Mouse (Mus musculus): ENCODE measurements around the gene Card19. TPM values are rescaled to one million over a fixed set of nuclear protein-coding genes. Genes with fewer than 3 reads are reported as not detected.

The Card19 gene
- polyA plus RNA-seq, 1 experiment from 2014 or later, result 32.3 TPM

DNA sequence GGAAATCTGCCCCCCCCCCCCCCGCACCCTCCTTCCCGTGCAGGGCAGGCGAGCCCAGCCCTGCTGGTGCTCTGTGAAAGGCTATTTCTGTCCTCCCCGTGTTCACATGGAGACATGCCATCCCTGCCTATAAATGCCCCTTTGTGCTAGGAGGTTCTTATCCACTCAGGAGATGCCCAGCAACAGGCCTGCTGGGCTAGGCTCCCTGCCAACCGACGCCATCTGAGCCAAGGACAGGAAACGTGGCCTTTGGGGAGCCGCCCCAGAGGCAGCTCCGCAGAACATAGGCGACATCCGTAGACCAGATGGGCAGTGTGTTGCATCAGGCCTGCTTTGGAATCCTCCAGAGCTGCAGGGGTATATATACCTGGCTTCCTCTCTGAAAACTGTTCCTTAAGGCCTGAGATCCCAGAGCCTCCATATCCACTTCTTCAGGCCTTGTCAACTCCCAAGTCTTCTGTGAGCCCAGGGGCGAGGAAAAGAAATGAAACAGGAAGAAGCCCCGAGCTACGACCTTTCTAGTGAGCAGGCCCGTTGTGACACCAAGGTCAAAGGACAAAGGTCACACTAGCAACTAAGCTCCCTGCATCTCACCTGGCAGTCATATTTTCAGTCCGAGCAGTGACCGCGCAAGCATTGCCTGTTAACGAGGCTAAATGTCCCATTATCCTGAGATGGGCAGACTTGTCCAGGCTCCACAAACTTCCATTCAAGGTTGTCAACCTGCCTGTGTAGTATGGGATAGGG, 36.8 kb downstream of the Card19 start:
- ATAC-seq, result no peak
- Histone ChIP-seq H3K27me3 (ENCODE audit: insufficient read depth, low read length) (no peaks in the 10 kb centered on the region), H3K36me3 (replicated peaks; ENCODE audit: insufficient read depth, low read length) (no peaks in the 10 kb centered on the region), H3K9me3 (ENCODE audit: low read length) (no peaks in the 10 kb centered on the region), H3K9ac (replicated peaks) (no peak overlapping the region), H3K4me2 (ENCODE audit: low read depth, low read length) (no peak overlapping the region), H3K4me3 (ENCODE audit: low read depth, low read length) (no peak overlapping the region), H3K4me1 (ENCODE audit: insufficient read depth) (peaks cover 9% of the 10 kb centered on the region), H3K27ac (ENCODE audit: low read depth) (no peak overlapping the region)
- TF ChIP-seq CTCF (IDR thresholded peaks at IDR 0.05; ENCODE audit: low read depth) (no peak), EP300 (IDR thresholded peaks at IDR 0.05; ENCODE audit: low read depth) (no peak)
- no peak for DNase-seq
- WGBS (ENCODE audit: insufficient replicate concordance), result 67% methylated on average over 19 of the region's 19 CpGs

DNA sequence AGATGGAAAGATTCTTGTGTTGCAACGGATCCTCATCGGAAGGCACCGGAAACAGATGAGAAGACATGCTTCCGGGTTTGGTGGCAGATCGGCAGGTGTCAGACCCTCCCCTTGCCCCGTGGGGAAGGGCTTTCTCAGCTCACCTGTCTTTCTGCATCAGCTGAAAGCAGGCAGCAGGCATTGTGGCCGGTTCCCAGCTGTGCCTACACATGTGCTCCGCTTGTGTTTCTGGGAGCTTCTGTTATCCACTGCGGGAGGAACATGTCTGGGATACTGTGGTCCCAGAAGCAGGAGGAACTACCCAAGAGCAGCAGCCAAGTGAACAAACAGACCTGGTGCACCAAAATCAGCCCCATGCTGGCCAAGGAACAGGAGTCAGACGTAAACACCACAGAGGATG, 40.3 kb downstream of the Card19 start:
- Histone ChIP-seq H3K4me1 (ENCODE audit: insufficient read depth) (peaks cover 7% of the 10 kb centered on the region), H3K4me2 (ENCODE audit: low read depth, low read length) (no peak overlapping the region), H3K27ac (ENCODE audit: low read depth) (no peak overlapping the region), H3K9me3 (ENCODE audit: low read length) (no peaks in the 10 kb centered on the region), H3K4me3 (ENCODE audit: low read depth, low read length) (no peak overlapping the region), H3K36me3 (replicated peaks; ENCODE audit: insufficient read depth, low read length) (no peaks in the 10 kb centered on the region), H3K9ac (replicated peaks) (no peak overlapping the region), H3K27me3 (ENCODE audit: insufficient read depth, low read length) (no peaks in the 10 kb centered on the region)
- DNase-seq (no peak), ATAC-seq (no peak)
- WGBS (ENCODE audit: insufficient replicate concordance), result 70% methylated on average over 10 of the region's 10 CpGs
- TF ChIP-seq CTCF (IDR thresholded peaks at IDR 0.05; ENCODE audit: low read depth), result no peak
- TF ChIP-seq EP300 (IDR thresholded peaks at IDR 0.05; ENCODE audit: low read depth), result no peak

DNA sequence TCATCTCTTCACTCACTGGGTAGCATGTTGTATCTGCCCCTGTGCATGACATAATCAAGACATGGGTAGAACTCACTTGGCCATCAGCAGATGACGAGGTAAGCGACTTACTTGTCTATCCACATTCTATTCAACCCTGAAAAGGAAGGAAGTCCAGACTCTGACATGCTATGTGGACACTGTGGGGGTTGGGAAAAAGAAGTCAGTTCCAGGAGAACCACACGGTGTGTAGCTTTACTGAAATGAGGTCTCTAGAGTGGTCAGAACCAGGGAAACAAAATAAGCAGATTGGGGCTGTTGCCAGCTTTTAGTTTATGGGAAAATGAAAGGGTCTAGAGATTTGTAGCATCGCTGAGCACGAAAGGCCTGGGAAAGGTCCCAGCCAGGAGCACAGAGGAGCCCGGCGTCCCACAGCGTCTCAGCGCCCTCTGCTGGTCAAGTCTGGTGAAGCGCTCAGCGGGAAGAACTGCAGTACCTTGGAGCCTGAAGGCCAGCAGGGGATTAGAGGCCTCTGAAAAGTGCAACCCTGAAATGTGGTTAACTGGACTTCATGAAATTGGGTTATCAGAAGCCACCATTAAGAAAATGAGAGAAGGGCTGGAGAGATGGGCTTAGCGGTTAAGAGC, 42.8 kb downstream of the Card19 start:
- DNase-seq (peak; percentile 89), ATAC-seq (peak; percentile 73)
- Histone ChIP-seq H3K36me3 (replicated peaks; ENCODE audit: insufficient read depth, low read length) (no peaks in the 10 kb centered on the region), H3K4me3 (ENCODE audit: low read depth, low read length) (no peak overlapping the region), H3K4me1 (ENCODE audit: insufficient read depth) (peaks cover 2% of the 10 kb centered on the region; the same call in 1 of the 2 replicates), H3K27ac (ENCODE audit: low read depth) (no peak overlapping the region), H3K9me3 (ENCODE audit: low read length) (no peaks in the 10 kb centered on the region), H3K4me2 (ENCODE audit: low read depth, low read length) (no peak overlapping the region), H3K9ac (replicated peaks) (no peak overlapping the region), H3K27me3 (ENCODE audit: insufficient read depth, low read length) (no peaks in the 10 kb centered on the region)
- TF ChIP-seq CTCF (IDR thresholded peaks at IDR 0.05; ENCODE audit: low read depth), result peak; percentile 94
- no peak for TF ChIP-seq EP300 (IDR thresholded peaks at IDR 0.05; ENCODE audit: low read depth)
- 4% methylated on average over 12 of the region's 12 CpGs for WGBS (ENCODE audit: insufficient replicate concordance)

DNA sequence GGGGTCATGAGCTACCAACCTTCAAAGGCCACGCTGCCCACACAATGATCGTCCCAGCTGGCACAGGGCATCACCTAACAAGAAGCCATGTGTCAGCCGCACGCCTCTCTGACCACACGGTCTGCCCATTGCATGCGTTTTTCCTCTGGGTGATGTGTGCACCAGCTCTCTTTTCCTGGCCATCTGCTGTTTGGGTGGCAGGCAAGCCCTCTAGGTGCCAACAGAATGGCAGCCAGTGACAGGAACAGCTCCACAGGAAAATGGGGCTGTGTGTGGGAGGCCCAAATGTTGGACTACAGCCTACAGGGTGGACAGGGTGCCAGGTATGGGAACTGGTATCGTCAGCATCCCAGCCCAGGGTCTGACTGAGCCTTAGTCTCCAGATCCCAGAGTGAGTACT, 43.5 kb downstream of the Card19 start:
- Histone ChIP-seq H3K9me3 (ENCODE audit: low read length) (no peaks in the 10 kb centered on the region), H3K4me3 (ENCODE audit: low read depth, low read length) (no peak overlapping the region), H3K4me2 (ENCODE audit: low read depth, low read length) (no peak overlapping the region), H3K36me3 (replicated peaks; ENCODE audit: insufficient read depth, low read length) (no peaks in the 10 kb centered on the region), H3K4me1 (ENCODE audit: insufficient read depth) (peaks cover 2% of the 10 kb centered on the region; the same call in 1 of the 2 replicates), H3K27ac (ENCODE audit: low read depth) (no peak overlapping the region), H3K9ac (replicated peaks) (no peak overlapping the region), H3K27me3 (ENCODE audit: insufficient read depth, low read length) (no peaks in the 10 kb centered on the region)
- DNase-seq (no peak), ATAC-seq (no peak)
- 79% methylated on average over 7 of the region's 7 CpGs for WGBS (ENCODE audit: insufficient replicate concordance)
- no peak for TF ChIP-seq EP300 (IDR thresholded peaks at IDR 0.05; ENCODE audit: low read depth)

GRCm38 (mm10) chr13:49171729-49172128, 44.1 kb downstream of the Card19 start:
- 48% methylated on average over 1 of the region's 1 CpGs for WGBS (ENCODE audit: insufficient replicate concordance)
- H3K36me3 ChIP-seq (replicated peaks; ENCODE audit: insufficient read depth, low read length), result no peaks in the 10 kb centered on the region

GRCm38 (mm10) chr13:49170623-49171022, 45.2 kb downstream of the Card19 start:
- H3K27ac ChIP-seq (ENCODE audit: low read depth), result no peak overlapping the region
- H3K36me3 ChIP-seq (replicated peaks; ENCODE audit: insufficient read depth, low read length), result no peaks in the 10 kb centered on the region
- no peaks in the 10 kb centered on the region for H3K9me3 ChIP-seq (ENCODE audit: low read length)
- H3K4me3 ChIP-seq (ENCODE audit: low read depth, low read length), result no peak overlapping the region
- no peak overlapping the region for H3K9ac ChIP-seq (replicated peaks)
- 86% methylated on average over 11 of the region's 11 CpGs for WGBS (ENCODE audit: insufficient replicate concordance)
- TF ChIP-seq CTCF (IDR thresholded peaks at IDR 0.05; ENCODE audit: low read depth), result no peak
- TF ChIP-seq EP300 (IDR thresholded peaks at IDR 0.05; ENCODE audit: low read depth), result no peak
- no peak overlapping the region for H3K4me2 ChIP-seq (ENCODE audit: low read depth, low read length)
- DNase-seq (no peak), ATAC-seq (no peak)
- H3K4me1 ChIP-seq (ENCODE audit: insufficient read depth), result peaks cover 2% of the 10 kb centered on the region; the same call in 1 of the 2 replicates
- no peaks in the 10 kb centered on the region for H3K27me3 ChIP-seq (ENCODE audit: insufficient read depth, low read length)

More at GRCm38 (mm10) chr13:49171729-49172128, 44.1 kb downstream of the Card19 start:
- H3K4me1 ChIP-seq (ENCODE audit: insufficient read depth), result peaks cover 2% of the 10 kb centered on the region; the same call in 1 of the 2 replicates
- H3K9me3 ChIP-seq (ENCODE audit: low read length), result no peaks in the 10 kb centered on the region
- no peak overlapping the region for H3K4me3 ChIP-seq (ENCODE audit: low read depth, low read length)
- DNase-seq (no peak), ATAC-seq (no peak)
- H3K4me2 ChIP-seq (ENCODE audit: low read depth, low read length), result no peak overlapping the region
- TF ChIP-seq CTCF (IDR thresholded peaks at IDR 0.05; ENCODE audit: low read depth) (no peak), EP300 (IDR thresholded peaks at IDR 0.05; ENCODE audit: low read depth) (no peak)
- no peak overlapping the region for H3K27ac ChIP-seq (ENCODE audit: low read depth)
- H3K9ac ChIP-seq (replicated peaks), result no peak overlapping the region
- H3K27me3 ChIP-seq (ENCODE audit: insufficient read depth, low read length), result no peaks in the 10 kb centered on the region
